Mouse (Mus musculus): ENCODE data around the gene Ranbp3. TPM values are rescaled to one million over a fixed set of nuclear protein-coding genes. Genes with fewer than 3 reads are reported as not detected.

Ranbp3 gene
- polyA plus RNA-seq, 1 experiment, result 144 TPM

DNA sequence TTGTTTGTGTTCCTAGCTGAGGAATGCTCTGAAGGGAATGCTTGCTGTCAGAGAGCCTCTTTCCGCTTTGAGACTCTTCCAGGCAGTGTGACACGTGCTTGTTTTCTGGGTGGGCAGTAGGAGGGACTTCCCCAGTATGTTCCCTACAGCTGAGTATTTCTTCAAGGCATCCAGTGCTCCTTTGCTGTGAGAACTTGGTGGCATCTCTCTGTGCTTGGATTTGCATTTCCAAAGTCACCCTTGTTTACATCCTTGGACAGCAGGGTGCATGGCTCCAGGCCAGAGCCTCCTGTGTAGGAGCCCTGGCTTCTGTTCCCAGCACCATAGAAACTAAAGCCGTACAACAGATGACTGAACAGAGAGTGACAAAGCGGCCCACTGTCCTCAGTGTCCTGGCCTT lies 35.6 kb downstream of the Ranbp3 start:
- TF ChIP-seq GATA1 (IDR thresholded peaks at IDR 0.05; ENCODE audit: low read length), result no peak

DNA sequence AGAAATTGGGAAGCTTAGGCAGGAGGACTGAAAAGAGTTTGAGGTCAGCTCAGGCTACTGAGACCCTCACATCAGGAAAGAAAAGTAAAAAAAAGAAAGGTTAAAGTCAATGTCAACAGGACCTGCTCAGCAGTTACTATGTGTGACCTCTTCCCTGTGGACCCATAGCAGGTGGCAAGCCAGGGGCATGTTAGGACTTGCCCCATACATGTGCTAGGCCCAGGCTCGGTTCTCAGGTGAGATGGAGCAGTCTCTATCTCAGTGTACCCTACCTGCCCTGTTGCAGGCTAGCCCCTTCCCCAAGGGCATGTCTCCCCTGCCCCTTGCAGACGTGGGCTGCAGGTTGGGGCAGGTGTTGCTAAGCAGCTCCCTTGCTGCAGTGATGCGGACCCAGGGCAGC lies 36.6 kb downstream of the Ranbp3 start:
- TF ChIP-seq GATA1 (IDR thresholded peaks at IDR 0.05; ENCODE audit: low read length), result no peak

DNA sequence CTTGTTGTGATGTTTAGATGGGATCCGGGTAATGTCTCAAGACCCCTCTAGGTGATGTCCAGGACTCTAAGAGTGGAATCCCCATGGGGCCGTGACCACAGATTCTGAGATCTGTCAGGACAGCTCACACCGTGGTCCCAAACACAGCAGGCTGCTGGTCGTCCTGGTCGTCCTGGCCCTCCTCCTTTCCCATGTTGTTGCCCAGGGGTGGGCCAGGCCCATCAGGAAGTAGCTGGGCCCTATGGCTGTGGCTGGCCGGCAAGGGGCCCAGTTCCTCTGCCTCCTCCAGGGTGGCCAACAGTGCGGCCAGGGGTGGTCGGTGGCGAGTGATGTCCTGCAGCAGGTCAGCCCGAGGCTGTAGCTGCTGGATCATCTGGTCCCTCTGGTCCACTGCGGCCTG lies 42.3 kb downstream of the Ranbp3 start:
- no peak for TF ChIP-seq GATA1 (IDR thresholded peaks at IDR 0.05; ENCODE audit: low read length)

DNA sequence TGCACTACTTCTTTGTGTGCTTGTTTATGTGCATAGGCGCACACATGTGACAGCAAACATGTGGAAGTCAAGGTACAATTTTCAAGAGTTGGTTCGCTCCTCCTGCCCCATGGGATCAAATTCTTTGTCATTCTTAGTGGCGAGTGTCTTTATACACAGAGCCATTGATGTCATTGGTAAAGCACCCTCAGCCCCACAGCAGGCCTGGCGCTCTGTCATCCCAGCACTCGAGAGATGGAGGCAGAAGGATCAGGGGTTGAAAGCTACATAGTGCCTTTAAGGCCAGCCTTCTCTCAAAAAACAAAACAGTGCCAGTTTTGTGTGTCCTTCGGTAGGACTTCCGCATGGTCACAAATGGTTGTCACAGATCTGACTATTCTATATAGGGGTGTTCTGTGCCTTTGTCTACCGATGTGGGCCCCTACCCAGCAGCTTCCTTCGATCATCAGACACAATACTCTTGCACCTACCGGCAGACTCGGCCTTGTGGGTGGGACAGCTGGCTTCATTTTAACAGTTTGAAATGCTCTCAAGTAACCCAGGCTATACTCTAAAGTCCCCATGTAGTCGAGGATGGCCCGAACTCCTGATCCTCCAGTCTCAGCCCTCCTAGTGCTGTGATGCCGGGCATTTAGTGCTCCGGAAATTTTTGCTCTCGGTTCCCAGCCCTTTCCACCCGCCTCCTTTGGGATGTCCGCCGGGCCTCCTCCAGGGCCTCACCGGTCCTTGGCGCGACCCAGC lies 43.0 kb downstream of the Ranbp3 start:
- TF ChIP-seq GATA1 (IDR thresholded peaks at IDR 0.05; ENCODE audit: low read length), result no peak

DNA sequence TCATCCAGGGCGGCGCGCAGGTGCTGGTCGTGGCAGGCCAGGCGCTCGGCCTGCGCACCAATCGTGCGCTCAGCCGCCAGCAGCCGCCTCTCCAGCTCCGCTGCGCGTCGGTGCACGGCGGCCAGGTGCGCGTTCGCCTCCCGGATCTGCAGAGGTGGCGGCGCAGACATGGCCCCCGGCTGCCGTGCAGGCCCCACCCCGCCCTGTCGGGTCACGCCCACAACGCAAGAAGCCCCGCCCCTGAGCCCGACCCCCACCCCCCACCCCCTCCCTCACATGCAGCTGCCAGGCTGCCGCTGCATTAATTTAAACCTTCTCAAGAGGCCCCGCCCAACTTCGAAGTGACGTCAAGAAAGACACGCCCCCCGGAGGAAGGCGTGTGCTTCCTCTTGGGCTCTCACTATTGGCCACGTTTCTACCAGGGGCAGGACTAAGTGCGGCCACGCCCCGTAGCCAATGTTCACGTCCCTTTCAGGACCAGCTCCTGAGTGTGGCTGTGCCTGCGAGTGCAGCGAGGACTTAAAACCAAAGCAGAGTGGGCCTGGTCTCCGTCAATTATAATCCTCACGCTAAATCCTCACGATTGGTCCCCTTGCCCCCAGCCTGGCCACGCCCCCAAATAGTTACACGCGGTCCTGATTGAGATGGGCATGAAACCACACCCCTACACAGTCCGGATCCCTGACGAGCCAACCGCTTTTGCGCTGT lies 43.7 kb downstream of the Ranbp3 start:
- TF ChIP-seq GATA1 (IDR thresholded peaks at IDR 0.05; ENCODE audit: low read length), result no peak

DNA sequence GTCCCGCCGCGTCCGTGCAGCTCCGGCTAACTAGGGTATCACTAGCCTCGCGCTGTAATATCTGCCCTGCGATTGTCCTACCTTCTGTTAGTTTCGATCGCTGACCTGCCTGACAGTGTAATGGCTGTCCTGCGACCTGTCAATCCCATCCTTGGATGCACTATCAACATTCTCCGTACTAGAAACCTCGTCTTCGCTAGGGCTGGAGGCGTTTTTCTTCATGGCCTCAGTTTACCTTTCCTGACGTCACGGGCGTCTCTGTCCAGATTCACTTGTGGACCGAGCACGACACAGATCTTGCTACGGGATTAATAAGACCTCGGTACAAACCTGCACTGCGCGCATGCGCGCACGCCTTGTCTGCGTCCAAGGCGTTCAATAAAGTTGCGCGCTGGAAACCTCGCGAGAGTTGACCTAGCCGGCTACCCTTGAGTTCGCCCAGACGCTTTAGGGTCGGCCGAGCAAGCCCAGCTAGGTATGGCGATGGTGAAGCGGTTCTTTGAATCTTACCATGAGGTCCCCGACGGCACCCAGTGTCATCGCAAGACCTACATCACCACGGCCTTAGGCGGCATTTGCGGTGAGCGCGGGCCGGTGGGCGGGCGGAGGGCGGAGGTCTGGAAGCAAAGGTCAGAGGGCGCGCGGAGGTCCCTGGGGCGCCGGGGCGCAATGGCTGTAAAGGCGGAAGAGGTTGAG lies 44.4 kb downstream of the Ranbp3 start, which contains the start of the genes Ndufa11 and Vmac:
Ndufa11 (plus strand) TSS at position 405 of the 696 bp plus-strand sequence.
Vmac (minus strand) TSS at position 660 of the 696 bp plus-strand sequence.
- TF ChIP-seq GATA1 (IDR thresholded peaks at IDR 0.05; ENCODE audit: low read length), result no peak

DNA sequence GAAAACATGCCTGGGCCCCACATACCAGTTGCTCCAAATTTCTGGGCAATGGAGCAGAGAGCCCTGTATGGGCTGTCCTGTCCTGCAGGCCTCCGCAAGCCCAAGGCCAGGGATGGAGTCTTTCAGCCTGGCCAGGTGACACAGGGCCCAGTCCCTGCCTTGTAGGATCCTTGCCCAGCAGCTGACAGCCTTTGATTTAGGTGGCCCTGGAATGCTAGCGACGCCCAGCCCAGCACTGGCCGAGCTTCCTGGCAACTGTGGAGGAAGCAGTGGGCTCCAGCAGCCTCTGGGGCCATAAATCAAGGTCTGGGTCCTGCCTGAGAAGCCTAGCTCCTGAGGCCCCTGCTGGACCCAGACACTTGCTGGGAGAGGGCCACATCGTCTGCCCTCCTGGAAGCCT lies 49.3 kb downstream of the Ranbp3 start:
- no peak for TF ChIP-seq GATA1 (IDR thresholded peaks at IDR 0.05; ENCODE audit: low read length)

DNA sequence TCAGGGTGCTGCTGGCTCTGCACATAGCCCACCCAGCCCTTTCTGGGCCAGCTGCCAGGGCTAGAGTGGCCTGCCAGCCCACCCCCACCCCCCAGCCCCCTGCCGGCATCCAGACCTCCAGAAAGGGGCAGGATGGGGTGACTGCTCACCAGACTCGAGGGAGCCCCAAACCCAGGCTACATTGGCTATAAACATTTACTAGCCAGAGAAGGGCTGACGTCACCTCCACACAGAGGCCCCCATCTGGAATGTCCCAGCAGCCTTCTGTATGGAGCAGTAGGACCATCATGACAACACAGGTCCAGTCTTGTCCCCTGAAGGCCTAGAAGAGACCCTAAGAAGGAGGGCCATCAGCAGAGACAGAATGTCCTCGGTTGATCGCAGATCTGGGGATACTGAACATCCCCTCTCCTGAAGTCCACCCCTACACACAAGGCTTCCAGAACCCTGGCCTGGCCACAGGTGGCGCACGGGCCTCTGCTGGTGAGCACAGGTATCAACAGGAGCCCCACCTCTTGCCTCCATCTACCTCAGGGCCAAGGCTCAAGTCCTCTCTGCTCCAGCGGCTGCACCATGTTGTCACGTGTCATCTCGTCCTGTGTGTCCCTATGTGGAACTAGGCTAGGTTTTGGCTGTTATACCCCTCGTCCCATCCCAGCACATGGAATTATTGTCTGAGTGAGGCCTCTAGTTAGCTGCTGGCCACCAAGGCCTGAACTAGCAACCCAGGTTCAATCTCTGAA lies 50.5 kb downstream of the Ranbp3 start:
- no peak for TF ChIP-seq GATA1 (IDR thresholded peaks at IDR 0.05; ENCODE audit: low read length)

DNA sequence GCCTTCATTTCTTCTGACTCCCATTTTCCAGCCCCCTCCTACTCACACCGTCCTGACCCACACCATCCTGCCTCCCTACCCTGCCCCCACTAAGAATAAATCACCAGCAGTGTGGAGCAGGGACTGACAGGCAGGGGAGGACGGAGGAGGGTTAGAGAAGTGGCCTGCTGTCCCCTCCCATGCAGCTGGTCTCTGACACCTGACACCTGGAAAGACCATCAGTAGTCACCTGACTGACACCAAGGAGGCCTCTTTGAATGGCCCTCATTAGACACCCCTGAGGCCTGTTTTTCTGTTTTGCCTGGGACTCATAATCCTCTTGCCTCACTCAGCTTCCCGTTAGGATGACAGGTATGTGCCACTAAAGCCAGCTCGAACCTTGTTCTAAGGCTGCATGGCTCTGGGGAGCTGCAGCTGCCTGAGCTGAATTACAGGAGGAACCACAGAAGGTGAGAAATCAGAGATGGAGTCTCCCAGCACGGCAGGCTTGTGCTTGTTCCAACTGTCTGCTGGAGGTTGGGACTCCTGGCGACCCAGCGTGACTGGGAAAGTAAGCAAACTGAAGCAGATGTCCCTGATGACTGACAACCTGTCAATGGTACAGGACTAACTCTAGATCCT lies 54.0 kb downstream of the Ranbp3 start:
- TF ChIP-seq GATA1 (IDR thresholded peaks at IDR 0.05; ENCODE audit: low read length), result no peak

DNA sequence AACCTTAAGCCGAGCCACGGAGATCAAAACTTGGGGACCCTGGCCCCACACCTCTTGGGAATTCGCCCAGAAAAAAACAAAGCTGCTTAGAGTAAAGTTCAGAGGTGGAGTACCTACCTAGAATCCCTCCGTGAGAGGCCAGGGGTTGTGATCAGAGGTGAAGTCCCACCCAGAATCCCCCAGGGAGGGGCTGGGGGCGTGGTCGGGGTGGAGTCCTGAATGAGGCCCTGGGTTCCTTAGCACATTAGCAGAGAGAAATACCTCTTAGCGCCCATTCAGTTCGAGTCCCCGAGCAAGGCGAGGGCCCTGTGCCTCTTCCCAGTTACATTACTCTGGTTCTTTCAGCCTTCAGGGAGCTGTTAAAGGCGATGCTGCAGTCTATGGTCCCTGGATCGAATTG lies 54.6 kb downstream of the Ranbp3 start:
- no peak for TF ChIP-seq GATA1 (IDR thresholded peaks at IDR 0.05; ENCODE audit: low read length)

DNA sequence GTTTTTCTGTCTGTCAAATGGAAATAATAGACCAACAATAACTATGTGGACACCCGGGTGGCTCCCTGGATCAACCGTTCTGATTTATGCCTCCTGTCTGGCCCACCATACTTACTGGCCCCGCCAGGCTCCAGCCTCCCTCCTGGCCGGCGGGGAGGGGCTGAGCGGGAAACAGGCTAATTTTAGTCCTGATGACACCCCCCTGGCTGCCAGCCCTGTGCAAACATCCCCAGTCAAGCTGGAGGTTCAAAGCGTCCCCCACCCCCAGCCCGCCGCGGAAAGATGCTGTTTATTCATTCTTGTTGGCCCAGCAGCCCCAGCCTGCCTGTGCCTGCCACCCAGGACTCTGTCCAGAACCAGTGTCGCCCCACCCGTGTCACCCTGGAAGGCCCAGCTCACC lies 55.0 kb downstream of the Ranbp3 start:
- TF ChIP-seq GATA1 (IDR thresholded peaks at IDR 0.05; ENCODE audit: low read length), result no peak

DNA sequence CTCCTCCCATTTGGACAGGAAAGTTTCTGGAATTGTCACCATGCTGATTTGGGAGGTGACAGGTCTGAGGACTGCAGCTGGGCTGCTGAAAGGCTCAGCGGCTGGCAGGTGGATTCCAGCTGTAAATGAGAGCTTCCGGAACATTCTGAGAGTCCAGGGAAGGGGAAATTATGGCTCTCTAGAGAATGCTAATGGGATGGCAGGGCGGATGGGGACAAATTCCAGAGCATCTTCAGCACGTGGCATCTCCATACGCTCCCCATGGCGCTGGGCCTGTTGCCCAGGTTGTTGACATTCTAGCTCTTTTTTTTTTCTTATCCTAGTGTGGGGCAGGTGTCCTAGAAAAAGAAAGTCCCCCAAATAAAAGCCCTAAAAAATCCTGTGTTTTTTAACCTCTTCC lies 56.1 kb downstream of the Ranbp3 start:
- TF ChIP-seq GATA1 (IDR thresholded peaks at IDR 0.05; ENCODE audit: low read length), result no peak

DNA sequence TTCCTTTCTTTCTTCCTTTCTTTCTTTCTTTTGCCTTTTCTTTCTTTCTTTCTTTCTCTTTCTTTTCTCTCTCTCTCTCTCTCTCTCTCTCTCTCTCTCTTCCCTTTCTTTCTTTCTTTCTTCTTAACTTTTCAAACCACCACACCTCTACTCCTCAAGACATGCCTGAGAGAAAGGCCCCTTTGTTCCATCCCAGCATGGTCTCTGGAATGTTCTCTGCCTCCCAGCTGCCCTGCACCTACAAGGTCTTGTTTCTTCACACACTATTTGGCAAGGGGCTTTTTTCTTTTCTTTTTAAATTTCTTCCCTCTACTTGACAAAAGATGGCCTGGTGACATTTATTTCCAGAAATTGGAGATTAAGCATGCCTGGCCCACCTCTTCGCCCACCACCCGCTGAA lies 56.6 kb downstream of the Ranbp3 start:
- TF ChIP-seq GATA1 (IDR thresholded peaks at IDR 0.05; ENCODE audit: low read length), result no peak

DNA sequence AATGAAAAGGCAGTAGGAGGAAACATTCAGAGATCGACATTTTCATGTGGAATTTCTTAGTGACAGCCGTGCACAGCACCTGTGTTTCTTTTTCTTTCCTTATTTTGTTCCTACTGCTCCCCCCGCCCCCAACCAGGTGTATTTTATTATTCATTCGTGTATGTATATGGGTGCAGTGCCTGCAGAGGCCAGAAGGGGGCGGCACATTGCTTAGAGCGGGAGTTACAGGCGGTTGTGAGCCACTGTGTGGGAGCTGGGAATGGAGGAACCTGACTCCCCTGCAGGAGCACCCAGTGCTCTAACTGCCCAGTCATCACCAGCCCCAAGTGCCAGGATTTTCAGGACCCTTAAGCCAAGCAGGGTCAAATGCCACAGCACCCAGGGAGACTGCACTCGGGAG lies 63.4 kb downstream of the Ranbp3 start:
- TF ChIP-seq GATA1 (IDR thresholded peaks at IDR 0.05; ENCODE audit: low read length), result no peak

DNA sequence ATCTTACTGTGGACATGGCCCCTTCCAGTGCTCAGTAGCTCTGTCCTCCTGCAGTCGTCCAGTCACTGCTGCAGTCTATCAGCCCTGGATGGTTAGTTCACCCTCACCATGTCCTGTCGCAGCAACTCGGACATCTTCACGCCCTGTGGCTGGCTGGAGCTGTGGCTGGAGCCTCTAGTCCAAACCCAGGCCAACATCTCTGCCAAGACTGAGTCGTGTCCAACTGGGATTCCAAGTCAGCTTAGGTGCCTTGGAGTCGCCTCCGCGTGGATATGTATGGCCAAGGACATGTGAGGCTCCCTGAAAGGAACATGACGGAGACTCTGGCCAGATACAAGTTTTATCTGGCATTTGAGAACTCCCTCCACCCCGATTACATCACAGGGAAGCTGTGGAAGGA lies 65.1 kb downstream of the Ranbp3 start:
- no peak for TF ChIP-seq GATA1 (IDR thresholded peaks at IDR 0.05; ENCODE audit: low read length)
